Mouse (Mus musculus): ENCODE measurements around the gene Dmd.

Gene Dmd

GRCm38 (mm10) chrX:84436556-84436955 lies 1487.9 kb downstream of the Dmd start:
- no peak for DNase-seq

- no peak for DNase-seq
Measured at GRCm38 (mm10) chrX:84442996-84443395, 1494.3 kb downstream of the Dmd start.

- no peak for DNase-seq
Measured at GRCm38 (mm10) chrX:84443985-84444384, 1495.3 kb downstream of the Dmd start.

GRCm38 (mm10) chrX:84444638-84445037 lies 1496.0 kb downstream of the Dmd start:
- DNase-seq = no peak

- DNase-seq = peak; percentile 40
Measured at GRCm38 (mm10) chrX:84454473-84454872, 1505.8 kb downstream of the Dmd start.

- DNase-seq = no peak
Measured at GRCm38 (mm10) chrX:84514650-84515366, 1566.1 kb downstream of the Dmd start.

GRCm38 (mm10) chrX:84551995-84552394 lies 1603.3 kb downstream of the Dmd start:
- DNase-seq = no peak

GRCm38 (mm10) chrX:84553441-84553840 lies 1604.8 kb downstream of the Dmd start:
- DNase-seq = no peak

- DNase-seq = no peak
Measured at GRCm38 (mm10) chrX:84598476-84598875, 1649.8 kb downstream of the Dmd start.

- DNase-seq = no peak
Measured at GRCm38 (mm10) chrX:84640446-84640845, 1691.8 kb downstream of the Dmd start.

GRCm38 (mm10) chrX:84747683-84748082 lies 1799.0 kb downstream of the Dmd start:
- DNase-seq = no peak

- no peak for DNase-seq
Measured at GRCm38 (mm10) chrX:84860012-84860647, 1911.5 kb downstream of the Dmd start.

- no peak for DNase-seq
Measured at GRCm38 (mm10) chrX:84873090-84873489, 1924.4 kb downstream of the Dmd start.

GRCm38 (mm10) chrX:84878125-84878524 lies 1929.5 kb downstream of the Dmd start:
- DNase-seq = no peak

- no peak for DNase-seq
Measured at GRCm38 (mm10) chrX:84932715-84933473, 1984.2 kb downstream of the Dmd start.

GRCm38 (mm10) chrX:84960557-84960956 lies 2011.9 kb downstream of the Dmd start:
- DNase-seq = no peak

- DNase-seq = no peak
Measured at GRCm38 (mm10) chrX:84960972-84961371, 2012.3 kb downstream of the Dmd start.

GRCm38 (mm10) chrX:85008304-85008703 lies 2059.6 kb downstream of the Dmd start:
- DNase-seq = no peak

GRCm38 (mm10) chrX:85041466-85042058 lies 2092.9 kb downstream of the Dmd start:
- DNase-seq = no peak

GRCm38 (mm10) chrX:85046631-85047030 lies 2098.0 kb downstream of the Dmd start:
- no peak for DNase-seq

GRCm38 (mm10) chrX:85048141-85049110 lies 2099.8 kb downstream of the Dmd start:
- peak; percentile 68 for DNase-seq

- peak; percentile 3 for DNase-seq
Measured at GRCm38 (mm10) chrX:85049593-85049992, 2100.9 kb downstream of the Dmd start.

Data from kidney, adult 18-20 months (tissue).